Mouse (Mus musculus) brain, embryonic 14.5 days (tissue): ENCODE measurements around the gene Spem2.

Experiments
- CTCF ChIP-seq: fragments of 200-500 bp; IDR thresholded peaks from 2 replicates; pipeline ENCODE4 v1.5.1; 2012; ENCODE audit warnings: inconsistent platforms, mild to moderate bottlenecking, moderate library complexity, borderline replicate concordance; ENCODE audit not compliant: insufficient read depth, insufficient read length; ENCODE audit errors: extremely low read depth
- POLR2A ChIP-seq: fragments of 200-500 bp; IDR thresholded peaks from 2 replicates; pipeline ENCODE4 v1.6.1; 2012; ENCODE audit warnings: mild to moderate bottlenecking, inconsistent platforms, borderline replicate concordance; ENCODE audit not compliant: poor library complexity, insufficient read depth, insufficient read length, severe bottlenecking; ENCODE audit errors: extremely low read depth

DNA sequence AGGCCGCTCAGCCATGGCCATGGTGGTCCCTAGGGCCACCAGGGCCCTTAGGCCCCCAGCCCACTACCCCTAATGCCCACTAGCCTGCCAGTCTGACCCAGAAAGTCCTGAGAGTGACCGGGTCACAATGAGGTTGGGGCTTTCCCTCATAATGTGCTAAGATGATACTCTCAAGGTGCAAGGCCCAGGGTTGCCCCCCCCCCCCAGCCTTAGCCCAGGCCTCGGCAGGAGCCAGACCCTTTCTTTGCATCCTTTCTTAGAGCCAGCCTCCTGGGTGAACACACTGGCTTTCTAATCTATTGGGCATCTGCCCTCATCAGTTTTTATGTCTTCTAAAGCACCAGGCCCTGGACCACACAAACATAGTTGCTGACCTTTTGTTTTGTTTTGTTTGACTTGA is 3.8 kb upstream of the Spem2 start, which contains the start of gene Spem1:
- TF ChIP-seq POLR2A (no peak), CTCF (no peak)
